Mouse (Mus musculus): ENCODE measurements around the gene Ksr1. TPM values are rescaled to one million over a fixed set of nuclear protein-coding genes. Genes with fewer than 3 reads are reported as not detected.

Gene Ksr1
- polyA plus RNA-seq, 1 experiment from 2014 or later = 3.3 TPM

- H3K9me3 ChIP-seq (replicated peaks) = no peaks in the 10 kb centered on the region
- H3K4me3 ChIP-seq = no peak overlapping the region
- 0 out of 2 replicates have a peak, but pooled peaks cover 1% of the 10 kb centered on the region for H3K36me3 ChIP-seq
- 79% methylated on average over 2 of the region's 2 CpGs for WGBS
- H3K4me1 ChIP-seq (replicated peaks) = peaks cover 74% of the 10 kb centered on the region
- peak overlapping the region; percentile 75 for H3K27ac ChIP-seq (ENCODE audit: poor library complexity, severe bottlenecking)
- H3K4me2 ChIP-seq = no peak overlapping the region
- no peak for ATAC-seq (ENCODE audit: insufficient number of reproducible peaks, low FRiP score)
- H3K27me3 ChIP-seq (replicated peaks) = no peaks in the 10 kb centered on the region
- no peak overlapping the region for H3K9ac ChIP-seq
Observed at GRCm38 (mm10) chr11:79066191-79066530, 80.0 kb downstream of the Ksr1 start.

GRCm38 (mm10) chr11:79065463-79066190, 80.6 kb downstream of the Ksr1 start:
- Histone ChIP-seq H3K4me1 (replicated peaks) (peaks cover 74% of the 10 kb centered on the region), H3K9me3 (replicated peaks) (no peaks in the 10 kb centered on the region), H3K4me3 (no peak overlapping the region), H3K9ac (no peak overlapping the region), H3K4me2 (no peak overlapping the region), H3K36me3 (no peaks in the 10 kb centered on the region), H3K27me3 (replicated peaks) (no peaks in the 10 kb centered on the region), H3K27ac (ENCODE audit: poor library complexity, severe bottlenecking) (peak overlapping the region; percentile 75)
- WGBS = 62% methylated on average over 11 of the region's 11 CpGs
- no peak for ATAC-seq (ENCODE audit: insufficient number of reproducible peaks, low FRiP score)

GRCm38 (mm10) chr11:79064311-79064710, 81.9 kb downstream of the Ksr1 start:
- WGBS = 76% methylated on average over 8 of the region's 8 CpGs
- no peak for ATAC-seq (ENCODE audit: insufficient number of reproducible peaks, low FRiP score)
- Histone ChIP-seq H3K9me3 (replicated peaks) (no peaks in the 10 kb centered on the region), H3K4me2 (no peak overlapping the region), H3K27me3 (replicated peaks) (no peaks in the 10 kb centered on the region), H3K27ac (ENCODE audit: poor library complexity, severe bottlenecking) (peak overlapping the region; percentile 77; the same call in 1 of the 2 replicates), H3K4me3 (no peak overlapping the region), H3K9ac (no peak overlapping the region), H3K4me1 (replicated peaks) (peaks cover 73% of the 10 kb centered on the region), H3K36me3 (no peaks in the 10 kb centered on the region)

GRCm38 (mm10) chr11:79063616-79064015, 82.6 kb downstream of the Ksr1 start:
- Histone ChIP-seq H3K9me3 (replicated peaks) (no peaks in the 10 kb centered on the region), H3K27me3 (replicated peaks) (no peaks in the 10 kb centered on the region), H3K36me3 (no peaks in the 10 kb centered on the region), H3K4me3 (no peak overlapping the region), H3K4me1 (replicated peaks) (peaks cover 75% of the 10 kb centered on the region), H3K4me2 (no peak overlapping the region), H3K9ac (no peak overlapping the region), H3K27ac (ENCODE audit: poor library complexity, severe bottlenecking) (peak overlapping the region; percentile 77)
- ATAC-seq (ENCODE audit: insufficient number of reproducible peaks, low FRiP score) = no peak
- 51% methylated on average over 7 of the region's 7 CpGs for WGBS

- Histone ChIP-seq H3K27ac (ENCODE audit: poor library complexity, severe bottlenecking) (no peak overlapping the region), H3K4me3 (no peak overlapping the region), H3K9ac (no peak overlapping the region), H3K36me3 (no peaks in the 10 kb centered on the region), H3K9me3 (replicated peaks) (no peaks in the 10 kb centered on the region), H3K4me2 (no peak overlapping the region), H3K4me1 (replicated peaks) (peaks cover 82% of the 10 kb centered on the region), H3K27me3 (replicated peaks) (no peaks in the 10 kb centered on the region)
- 88% methylated on average over 5 of the region's 5 CpGs for WGBS
- no peak for ATAC-seq (ENCODE audit: insufficient number of reproducible peaks, low FRiP score)
Observed at GRCm38 (mm10) chr11:79062897-79063296, 83.3 kb downstream of the Ksr1 start.

- no peak overlapping the region for H3K4me2 ChIP-seq
- no peaks in the 10 kb centered on the region for H3K36me3 ChIP-seq
- no peaks in the 10 kb centered on the region for H3K27me3 ChIP-seq (replicated peaks)
- no peaks in the 10 kb centered on the region for H3K9me3 ChIP-seq (replicated peaks)
- H3K4me1 ChIP-seq (replicated peaks) = peaks cover 85% of the 10 kb centered on the region
- ATAC-seq (ENCODE audit: insufficient number of reproducible peaks, low FRiP score) = no peak
- no peak overlapping the region for H3K9ac ChIP-seq
- WGBS = 69% methylated on average over 7 of the region's 7 CpGs
- no peak overlapping the region for H3K27ac ChIP-seq (ENCODE audit: poor library complexity, severe bottlenecking)
- H3K4me3 ChIP-seq = no peak overlapping the region
Observed at GRCm38 (mm10) chr11:79061839-79062238, 84.4 kb downstream of the Ksr1 start.

GRCm38 (mm10) chr11:79059850-79060249, 86.4 kb downstream of the Ksr1 start:
- Histone ChIP-seq H3K4me3 (no peak overlapping the region), H3K9ac (peak overlapping the region; percentile 23; the same call in 1 of the 2 replicates), H3K9me3 (replicated peaks) (no peaks in the 10 kb centered on the region), H3K4me2 (peak overlapping the region; percentile 47), H3K27ac (ENCODE audit: poor library complexity, severe bottlenecking) (peak overlapping the region; percentile 81), H3K27me3 (replicated peaks) (no peaks in the 10 kb centered on the region), H3K4me1 (replicated peaks) (peaks cover 89% of the 10 kb centered on the region), H3K36me3 (no peaks in the 10 kb centered on the region)
- ATAC-seq (ENCODE audit: insufficient number of reproducible peaks, low FRiP score) = no peak
- 24% methylated on average over 5 of the region's 5 CpGs for WGBS

- Histone ChIP-seq H3K9ac (no peak overlapping the region), H3K27ac (ENCODE audit: poor library complexity, severe bottlenecking) (peak overlapping the region; percentile 81), H3K4me2 (peak overlapping the region; percentile 47), H3K36me3 (no peaks in the 10 kb centered on the region), H3K27me3 (replicated peaks) (no peaks in the 10 kb centered on the region), H3K4me1 (replicated peaks) (peaks cover 89% of the 10 kb centered on the region), H3K4me3 (no peak overlapping the region), H3K9me3 (replicated peaks) (no peaks in the 10 kb centered on the region)
- ATAC-seq (ENCODE audit: insufficient number of reproducible peaks, low FRiP score) = no peak
- 61% methylated on average over 4 of the region's 4 CpGs for WGBS
Observed at GRCm38 (mm10) chr11:79059062-79059461, 87.1 kb downstream of the Ksr1 start.

- Histone ChIP-seq H3K4me3 (no peak overlapping the region), H3K4me1 (replicated peaks) (peaks cover 87% of the 10 kb centered on the region), H3K9ac (no peak overlapping the region), H3K27ac (ENCODE audit: poor library complexity, severe bottlenecking) (peak overlapping the region; percentile 81), H3K4me2 (peak overlapping the region; percentile 47; the same call in 1 of the 2 replicates), H3K36me3 (no peaks in the 10 kb centered on the region), H3K9me3 (replicated peaks) (no peaks in the 10 kb centered on the region), H3K27me3 (replicated peaks) (no peaks in the 10 kb centered on the region)
- ATAC-seq (ENCODE audit: insufficient number of reproducible peaks, low FRiP score) = no peak
- WGBS = 77% methylated on average over 6 of the region's 6 CpGs
Observed at GRCm38 (mm10) chr11:79058610-79059009, 87.6 kb downstream of the Ksr1 start.

- Histone ChIP-seq H3K4me1 (replicated peaks) (peaks cover 87% of the 10 kb centered on the region), H3K4me2 (no peak overlapping the region), H3K9me3 (replicated peaks) (no peaks in the 10 kb centered on the region), H3K4me3 (no peak overlapping the region), H3K36me3 (no peaks in the 10 kb centered on the region), H3K9ac (no peak overlapping the region), H3K27me3 (replicated peaks) (no peaks in the 10 kb centered on the region), H3K27ac (ENCODE audit: poor library complexity, severe bottlenecking) (peak overlapping the region; percentile 81)
- 30% methylated on average over 4 of the region's 4 CpGs for WGBS
- ATAC-seq (ENCODE audit: insufficient number of reproducible peaks, low FRiP score) = no peak
Observed at GRCm38 (mm10) chr11:79057809-79058208, 88.4 kb downstream of the Ksr1 start.

- Histone ChIP-seq H3K9ac (no peak overlapping the region), H3K4me1 (replicated peaks) (peaks cover 89% of the 10 kb centered on the region), H3K27me3 (replicated peaks) (no peaks in the 10 kb centered on the region), H3K9me3 (replicated peaks) (no peaks in the 10 kb centered on the region), H3K36me3 (no peaks in the 10 kb centered on the region), H3K4me2 (no peak overlapping the region), H3K4me3 (no peak overlapping the region), H3K27ac (ENCODE audit: poor library complexity, severe bottlenecking) (peak overlapping the region; percentile 76)
- no peak for ATAC-seq (ENCODE audit: insufficient number of reproducible peaks, low FRiP score)
- WGBS = 70% methylated on average over 4 of the region's 4 CpGs
Observed at GRCm38 (mm10) chr11:79056891-79057290, 89.3 kb downstream of the Ksr1 start.

GRCm38 (mm10) chr11:79056027-79056426, 90.2 kb downstream of the Ksr1 start:
- Histone ChIP-seq H3K9ac (no peak overlapping the region), H3K36me3 (no peaks in the 10 kb centered on the region), H3K4me1 (replicated peaks) (peaks cover 94% of the 10 kb centered on the region), H3K4me2 (no peak overlapping the region), H3K27me3 (replicated peaks) (no peaks in the 10 kb centered on the region), H3K9me3 (replicated peaks) (no peaks in the 10 kb centered on the region), H3K4me3 (no peak overlapping the region), H3K27ac (ENCODE audit: poor library complexity, severe bottlenecking) (peak overlapping the region; percentile 20)
- ATAC-seq (ENCODE audit: insufficient number of reproducible peaks, low FRiP score) = no peak
- WGBS = 59% methylated on average over 2 of the region's 2 CpGs
